ENCODE assay signal across 10 mouse cellular contexts in genomic region chr6:82918371-82918770, GRCm38 (mm10). TPM values are rescaled to one million over a fixed set of nuclear protein-coding genes. Genes with fewer than 3 reads are reported as not detected.
"Had no signal": no experiment of that assay in that cellular context is flagged by ENCODE, and none has a peak within 500 bp of the region (broad histone marks: within the 10 kb centered on the region; RNA-seq: fewer than 3 reads in every experiment).

No protein-coding gene starts in this region.

- DNase-seq: liver, embryonic 13.5 days had no signal

- H3K4me3 ChIP-seq: left cerebral cortex, adult 2 months; liver, embryonic 13.5 days; neural tube, embryonic 12.5 days; stomach, embryonic 15.5 days had no signal

- H3K27ac ChIP-seq: left cerebral cortex, adult 2 months; liver, embryonic 13.5 days; neural tube, embryonic 12.5 days; stomach, embryonic 15.5 days had no signal

RNA-seq across cellular contexts. Expression of gene Sema4f, which starts 21.2 kb away (rescaled TPM):
- total RNA-seq: liver, adult 2 months; megakaryocyte-erythroid progenitor cell, adult 5-6 weeks had no signal

RNA-seq across cellular contexts. Expression of gene M1ap, which starts 28.3 kb away (rescaled TPM):
- total RNA-seq: layer of hippocampus, adult 18-20 months; layer of hippocampus, postnatal 10 days; layer of hippocampus, postnatal 36 days; left cerebral cortex, adult 2 months; left cerebral cortex, postnatal 10 days; liver, adult 2 months had no signal
